Mouse (Mus musculus) testis, adult 2 months (tissue): ENCODE data around the gene Gpx8.

ENCODE experiments used
- CTCF ChIP-seq: fragments of 200-500 bp; IDR thresholded peaks from 2 replicates; pipeline ENCODE4 v1.5.1; 2012; ENCODE audit warnings: low read depth, mild to moderate bottlenecking, inconsistent platforms, low read length, moderate library complexity; ENCODE audit not compliant: control insufficient read depth, insufficient read depth, insufficient replicate concordance
- POLR2A ChIP-seq: fragments of 200-500 bp; IDR thresholded peaks from 2 replicates; pipeline ENCODE4 v1.6.1; 2012; ENCODE audit warnings: low read depth, mild to moderate bottlenecking, inconsistent platforms, low read length, moderate library complexity; ENCODE audit not compliant: control insufficient read depth

DNA sequence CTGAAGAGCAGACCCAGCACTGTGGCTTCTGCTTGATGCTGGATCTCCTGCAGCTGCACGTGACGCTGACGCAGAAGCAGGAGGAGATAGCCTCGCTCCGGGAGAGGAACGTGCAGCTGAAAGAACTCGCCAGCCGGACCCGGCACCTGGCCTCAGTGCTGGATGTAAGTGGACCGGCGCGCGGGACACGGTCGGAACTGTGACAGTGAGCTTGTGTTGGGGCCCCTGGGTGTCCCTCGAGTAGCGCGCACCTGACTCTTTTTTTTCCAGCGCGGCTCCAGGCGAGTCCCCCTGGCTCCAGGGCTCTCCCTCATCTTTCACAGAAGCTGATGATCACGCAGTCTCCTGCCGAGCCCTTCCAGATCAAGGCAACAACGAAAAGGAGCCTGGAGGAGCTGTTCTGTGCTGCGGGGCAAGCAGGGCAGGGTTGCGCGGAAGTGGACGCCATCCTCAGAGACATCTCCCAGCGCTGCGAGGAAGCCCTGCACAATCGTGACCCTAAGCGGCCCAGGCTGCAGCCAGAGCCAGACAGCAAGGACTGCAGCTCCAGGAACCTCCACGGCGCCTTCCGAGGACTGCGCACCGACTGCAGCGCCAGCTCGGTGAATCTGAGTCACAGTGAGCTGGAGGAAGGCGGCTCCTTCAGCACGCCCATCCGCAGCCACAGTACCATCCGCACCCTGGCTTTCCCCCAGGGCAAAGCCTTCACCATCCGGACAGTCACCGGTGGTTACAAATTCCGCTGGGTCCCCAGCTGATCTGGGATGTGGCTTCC is 47.6 kb downstream of the Gpx8 start:
- TF ChIP-seq POLR2A (no peak), CTCF (no peak)
